27 mouse cellular contexts compared by ENCODE assay signal in the genomic region with DNA sequence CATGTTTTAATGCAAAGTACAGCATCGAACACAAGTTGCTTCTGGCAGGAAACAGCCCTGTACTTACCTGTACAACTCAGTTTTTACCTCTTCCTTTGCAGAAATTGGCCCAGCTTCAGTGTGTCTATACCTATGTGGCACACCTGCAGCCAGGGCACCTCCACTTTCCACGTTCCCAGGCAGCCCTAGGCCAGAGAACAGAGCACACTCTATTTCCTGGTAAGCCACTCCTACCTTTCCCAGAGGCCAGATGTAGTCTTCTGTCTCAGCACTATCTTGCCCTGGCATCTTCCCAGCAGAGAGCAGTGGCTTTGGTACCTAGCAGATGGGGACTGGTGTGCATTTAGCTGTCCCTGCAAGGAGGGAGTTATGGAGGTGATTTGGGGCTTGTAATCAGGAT.
DNase-seq lines count a peak whose midpoint lies in the region; ATAC-seq and TF ChIP-seq lines count a peak whose summit lies in the region.
"Had no signal": no experiment of that assay in that cellular context is flagged by ENCODE, and none has a peak within 500 bp of the region (broad histone marks: within the 10 kb centered on the region; RNA-seq: fewer than 3 reads in every experiment).

No protein-coding gene starts in this region.

- no peak for ATAC-seq in liver, embryonic 11.5 days (replicated peaks; ENCODE audit: low FRiP score)
- ATAC-seq: forebrain, embryonic 13.5 days; forebrain, postnatal 0 days; intestine, embryonic 15.5 days had no signal

- TF ChIP-seq POLR2A in heart, adult 2 months (IDR thresholded peaks at IDR 0.05; ENCODE audit: insufficient read depth, low read depth, low read length), result no peak

- no peaks in the 10 kb centered on the region for H3K9me3 ChIP-seq in liver, embryonic 11.5 days (ENCODE audit: control insufficient read depth, low read length)
- H3K9me3 ChIP-seq: forebrain, embryonic 13.5 days; hindbrain, embryonic 12.5 days; hindbrain, embryonic 15.5 days; intestine, embryonic 15.5 days had no signal

- TF ChIP-seq EP300 in heart, adult 2 months (IDR thresholded peaks at IDR 0.05; ENCODE audit: insufficient read depth, low read depth, low read length), result no peak

- 79% methylated on average over 2 of the region's 2 CpGs for WGBS in heart, adult 2 months
- 61% methylated on average over 2 of the region's 2 CpGs for WGBS in liver, embryonic 11.5 days

- H3K9ac ChIP-seq in heart, adult 2 months (ENCODE audit: low read depth, low read length), result no peak overlapping the region
- no peak overlapping the region for H3K9ac ChIP-seq in liver, embryonic 11.5 days (ENCODE audit: low read depth, low read length)
- H3K9ac ChIP-seq: forebrain, embryonic 13.5 days; forebrain, postnatal 0 days; hindbrain, embryonic 12.5 days; hindbrain, embryonic 15.5 days; intestine, embryonic 15.5 days had no signal

- no peak overlapping the region for H3K4me2 ChIP-seq in liver, embryonic 11.5 days
- H3K4me2 ChIP-seq: forebrain, embryonic 13.5 days; heart, embryonic 11.5 days; hindbrain, embryonic 12.5 days; hindbrain, embryonic 15.5 days; intestine, embryonic 15.5 days had no signal

- intact Hi-C loops in heart, adult 2 months (cut with DNase I), result no loop called here

- H3K79me2 ChIP-seq in heart, adult 2 months (replicated peaks; ENCODE audit: control insufficient read depth, insufficient read depth, low read length), result no peaks in the 10 kb centered on the region

- peak; percentile 3 to 21 for DNase-seq in adrenal gland, adult (ENCODE audit: inconsistent age in 2 of 2, low spot score in 1 of 2)
- DNase-seq in adrenal gland, adult 8-10 months, result no peak
- DNase-seq in heart, adult 11 months, result peak; percentile 83
- DNase-seq in heart, adult 2 months, result no peak
- DNase-seq in 3T3-L1 (ENCODE audit: low read depth, low spot score), result peak; percentile 25
- DNase-seq in gonadal fat pad, adult 2 months (ENCODE audit: low read depth), result peak; percentile 71
- DNase-seq in liver, embryonic 11.5 days (ENCODE audit: low spot score), result no peak
- no peak for DNase-seq in cerebellum, adult 11 months
- DNase-seq: adrenal gland, postnatal 10 days; adrenal gland, postnatal 36 days; B cell, adult 2 months; cerebellum, adult 11-12 months; cerebellum, adult 8-10 months; cerebellum, postnatal 10 days; cerebellum, postnatal 36 days; embryo, embryonic 11 days; forebrain, postnatal 0 days; gastrocnemius, adult 2 months; gastrocnemius, postnatal 14 days; kidney, adult 11 months had no signal

- TF ChIP-seq CTCF in heart, adult 2 months (IDR thresholded peaks at IDR 0.05), result no peak

- H3K4me3 ChIP-seq in heart, adult 2 months, result no peak overlapping the region
- no peak overlapping the region for H3K4me3 ChIP-seq in liver, embryonic 11.5 days (ENCODE audit: low read depth, low read length)
- H3K4me3 ChIP-seq: forebrain, embryonic 13.5 days; gastrocnemius, adult 2 months; hindbrain, embryonic 12.5 days; hindbrain, embryonic 15.5 days; intestine, embryonic 15.5 days had no signal

- peaks cover 2% of the 10 kb centered on the region; the same call in 1 of the 2 replicates for H3K27me3 ChIP-seq in heart, adult 2 months (ENCODE audit: control insufficient read depth, insufficient read depth, low read length)
- H3K27me3 ChIP-seq in liver, embryonic 11.5 days (replicated peaks; ENCODE audit: control insufficient read depth, insufficient read depth, low read length), result no peaks in the 10 kb centered on the region
- H3K27me3 ChIP-seq: CH12.LX; forebrain, embryonic 13.5 days; hindbrain, embryonic 12.5 days; hindbrain, embryonic 15.5 days; intestine, embryonic 15.5 days had no signal

- H3K27ac ChIP-seq in heart, adult 2 months, result no peak overlapping the region
- no peak overlapping the region for H3K27ac ChIP-seq in liver, embryonic 11.5 days (ENCODE audit: low read depth, low read length)
- H3K27ac ChIP-seq: forebrain, embryonic 13.5 days; gastrocnemius, adult 2 months; hindbrain, embryonic 12.5 days; hindbrain, embryonic 15.5 days; intestine, embryonic 15.5 days had no signal

- H3K4me1 ChIP-seq in heart, adult 2 months (ENCODE audit: control insufficient read depth, insufficient read depth, low read length), result no peaks in the 10 kb centered on the region
- H3K4me1 ChIP-seq in liver, embryonic 11.5 days (replicated peaks; ENCODE audit: control insufficient read depth, insufficient read depth, low read length), result no peaks in the 10 kb centered on the region
- H3K4me1 ChIP-seq: intestine, embryonic 15.5 days had no signal

- no peaks in the 10 kb centered on the region for H3K36me3 ChIP-seq in heart, adult 2 months (ENCODE audit: control insufficient read depth, insufficient read depth, low read length)
- no peaks in the 10 kb centered on the region for H3K36me3 ChIP-seq in liver, embryonic 11.5 days (ENCODE audit: control insufficient read depth, insufficient read depth, low read length)
- H3K36me3 ChIP-seq: G1E; hindbrain, embryonic 12.5 days; hindbrain, embryonic 15.5 days; intestine, embryonic 15.5 days had no signal

Comparison
In these comparisons a context has a peak if more than half of its experiments do, and no peak if none do; other contexts are left out.
1. DNase-seq: peak in adrenal gland, adult (2 of 2), heart, adult 11 months (single experiment), 3T3-L1 (single experiment) and gonadal fat pad, adult 2 months (single experiment); none in adrenal gland, adult 8-10 months (single experiment), heart, adult 2 months (0 of 2), liver, embryonic 11.5 days (single experiment) and cerebellum, adult 11 months (single experiment).